Mouse (Mus musculus) small intestine, adult 2 months (tissue): Measurements from ENCODE around the gene Cdh23. TPM values are rescaled to one million over a fixed set of nuclear protein-coding genes. Genes with fewer than 3 reads are reported as not detected.

Experiments
- H3K27ac ChIP-seq: fragments of 200-500 bp; 2 replicates; pipeline ENCODE4 v1.5.1; 2012; ENCODE audit warnings: low read depth, low read length, control low read depth, inconsistent platforms; ENCODE audit not compliant: insufficient read depth
- H3K27me3 ChIP-seq: fragments of 200-500 bp; 2 replicates; pipeline ENCODE4 v1.6.1; 2012; ENCODE audit warnings: mild to moderate bottlenecking, moderate library complexity, low read length, inconsistent platforms; ENCODE audit not compliant: control insufficient read depth, insufficient read depth
- H3K36me3 ChIP-seq: fragments of 200-500 bp; 2 replicates; pipeline ENCODE4 v1.6.1; 2012; ENCODE audit warnings: mild to moderate bottlenecking, low read length, control low read depth, inconsistent platforms; ENCODE audit not compliant: control insufficient read depth, insufficient read depth
- H3K4me1 ChIP-seq: fragments of 200-500 bp; 2 replicates; pipeline ENCODE4 v1.6.1; 2012; ENCODE audit warnings: low read length, inconsistent platforms, mixed read lengths; ENCODE audit not compliant: control insufficient read depth, insufficient read depth, insufficient read length
- H3K4me3 ChIP-seq: fragments of 200-500 bp; 2 replicates; pipeline ENCODE4 v1.5.1; 2012; ENCODE audit warnings: low read depth, mild to moderate bottlenecking, control low read depth, inconsistent platforms, low read length, moderate library complexity
- CTCF ChIP-seq: fragments of 200-500 bp; IDR thresholded peaks from 2 replicates; pipeline ENCODE4 v1.5.1; 2012; ENCODE audit warnings: low read depth, mild to moderate bottlenecking, control low read depth, inconsistent platforms, low read length, moderate library complexity, mixed read lengths; ENCODE audit not compliant: insufficient replicate concordance, insufficient read length; ENCODE audit errors: extremely low read depth
- POLR2A ChIP-seq: fragments of 200-500 bp; IDR thresholded peaks from 2 replicates; pipeline ENCODE4 v1.6.1; 2012; ENCODE audit warnings: low read depth, mild to moderate bottlenecking, control low read depth, inconsistent platforms, low read length, moderate library complexity
- WGBS: fragments of 180-500 bp; shearing (Covaris S2); methylation state at CpG from one replicate; pipeline ENCODE4 v1.1.7; 2018; 5-methylcytosine and 5-hydroxymethylcytosine counted together
- polyA plus RNA-seq: library from polyadenylated mRNA; depleted of rRNA; stranded (reverse); fragments of >200 nt; gene quantifications from 2 replicates; pipeline ENCODE4 v1.2.3, GENCODE M21; 2012

Gene Cdh23
- polyA plus RNA-seq, 1 experiment = 0.35 TPM

GRCm38 (mm10) chr10:60266842-60267401 is 429.4 kb downstream of the Cdh23 start:
- Histone ChIP-seq H3K4me1 (peaks cover 7% of the 10 kb centered on the region; the same call in 1 of the 2 replicates), H3K27ac (no peak overlapping the region), H3K36me3 (no peaks in the 10 kb centered on the region), H3K4me3 (no peak overlapping the region), H3K27me3 (no peaks in the 10 kb centered on the region)
- 47% methylated on average over 8 of the region's 8 CpGs for WGBS
- TF ChIP-seq POLR2A (no peak), CTCF (no peak)

- no peak overlapping the region for H3K27ac ChIP-seq
- no peak for TF ChIP-seq CTCF
- TF ChIP-seq POLR2A = no peak
- H3K4me3 ChIP-seq = no peak overlapping the region
- H3K36me3 ChIP-seq = no peaks in the 10 kb centered on the region
- no peaks in the 10 kb centered on the region for H3K27me3 ChIP-seq
- peaks cover 2% of the 10 kb centered on the region; the same call in 1 of the 2 replicates for H3K4me1 ChIP-seq
- 57% methylated on average over 10 of the region's 10 CpGs for WGBS
Observed at GRCm38 (mm10) chr10:60265252-60265651, 431.0 kb downstream of the Cdh23 start.

GRCm38 (mm10) chr10:60263351-60263750 is 432.9 kb downstream of the Cdh23 start:
- no peak for TF ChIP-seq CTCF
- Histone ChIP-seq H3K27ac (no peak overlapping the region), H3K27me3 (no peaks in the 10 kb centered on the region), H3K4me1 (peaks cover 2% of the 10 kb centered on the region), H3K4me3 (no peak overlapping the region), H3K36me3 (no peaks in the 10 kb centered on the region)
- 81% methylated on average over 7 of the region's 7 CpGs for WGBS

- Histone ChIP-seq H3K27me3 (no peaks in the 10 kb centered on the region), H3K36me3 (no peaks in the 10 kb centered on the region), H3K27ac (0 out of 2 replicates have a peak overlapping the region, but pooled peaks have one; percentile 6), H3K4me3 (no peak overlapping the region), H3K4me1 (peaks cover 2% of the 10 kb centered on the region)
- TF ChIP-seq POLR2A (no peak), CTCF (no peak)
- 7% methylated on average over 3 of the region's 3 CpGs for WGBS
Observed at GRCm38 (mm10) chr10:60262386-60262785, 433.9 kb downstream of the Cdh23 start.

GRCm38 (mm10) chr10:60261530-60261929 is 434.8 kb downstream of the Cdh23 start:
- WGBS = 21% methylated on average over 5 of the region's 5 CpGs
- Histone ChIP-seq H3K4me1 (peaks cover 2% of the 10 kb centered on the region), H3K4me3 (no peak overlapping the region), H3K27ac (no peak overlapping the region), H3K36me3 (no peaks in the 10 kb centered on the region), H3K27me3 (no peaks in the 10 kb centered on the region)
- TF ChIP-seq POLR2A (no peak), CTCF (no peak)

- Histone ChIP-seq H3K4me3 (no peak overlapping the region), H3K4me1 (peaks cover 2% of the 10 kb centered on the region), H3K27me3 (no peaks in the 10 kb centered on the region), H3K27ac (no peak overlapping the region), H3K36me3 (no peaks in the 10 kb centered on the region)
- no peak for TF ChIP-seq POLR2A
- TF ChIP-seq CTCF = no peak
- 85% methylated on average over 5 of the region's 5 CpGs for WGBS
Observed at GRCm38 (mm10) chr10:60260557-60261294, 435.6 kb downstream of the Cdh23 start.

- TF ChIP-seq POLR2A (no peak), CTCF (no peak)
- no peaks in the 10 kb centered on the region for H3K27me3 ChIP-seq
- peak overlapping the region; percentile 74; the same call in 1 of the 2 replicates for H3K27ac ChIP-seq
- no peaks in the 10 kb centered on the region for H3K36me3 ChIP-seq
- H3K4me3 ChIP-seq = no peak overlapping the region
- peaks cover 5% of the 10 kb centered on the region for H3K4me1 ChIP-seq
- 74% methylated on average over 16 of the region's 16 CpGs for WGBS
Observed at GRCm38 (mm10) chr10:60257261-60257825, 438.9 kb downstream of the Cdh23 start.
